Mouse (Mus musculus) left cerebral cortex, postnatal 4 days (tissue): Measurements from ENCODE around the gene Timd4. TPM values are rescaled to one million over a fixed set of nuclear protein-coding genes. Genes with fewer than 3 reads are reported as not detected.
A peak's percentile ranks its signal among the peaks of the same experiment; 100 is the strongest.

ENCODE experiments used
- DNase-seq: peaks from one replicate; pipeline ENCODE4 v3.0.0-alpha.2; 2022
- intact Hi-C: fragments of 180-260 bp; cut with DNase I; formaldehyde crosslinking; loops from one replicate; pipeline ENCODE4 v1.15.1; 2025
- total RNA-seq, 2 experiments: library from RNA; stranded (reverse); gene quantifications; 2 replicates each; pipeline ENCODE4 v1.2.3; 2021

The Timd4 gene
- not detected for total RNA-seq

DNA sequence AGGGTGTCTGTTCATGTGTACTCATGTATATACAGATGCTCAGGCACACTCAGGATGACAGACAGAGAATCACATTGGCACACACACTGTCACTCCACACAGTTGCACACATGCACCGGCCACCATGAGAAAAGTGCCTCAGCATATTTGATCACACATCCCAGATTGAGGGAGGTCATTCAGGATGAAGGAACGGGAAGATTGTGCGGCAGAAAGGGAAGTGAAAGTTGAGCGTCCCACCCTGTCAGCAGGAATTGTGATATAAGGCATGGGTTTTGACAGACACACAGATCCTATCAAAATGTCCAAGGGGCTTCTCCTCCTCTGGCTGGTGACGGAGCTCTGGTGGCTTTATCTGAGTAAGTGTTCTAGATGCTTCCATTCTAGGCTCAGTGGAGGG is at the start of gene Timd4:
Gene Timd4, plus strand, starts transcription at position 290 of the 400 bp plus-strand sequence.
- no peak for DNase-seq
- intact Hi-C loops, result no loop called here

GRCm38 (mm10) chr11:46776879-46777278 is 33.7 kb upstream of the Timd4 start:
- DNase-seq, result no peak
- intact Hi-C loops, result no loop called here

GRCm38 (mm10) chr11:46779811-46780210 is 30.8 kb upstream of the Timd4 start:
- no peak for DNase-seq
- intact Hi-C loops, result no loop called here

GRCm38 (mm10) chr11:46804440-46804839 is 6.2 kb upstream of the Timd4 start:
- intact Hi-C loops, result no loop called here
- DNase-seq, result no peak

DNA sequence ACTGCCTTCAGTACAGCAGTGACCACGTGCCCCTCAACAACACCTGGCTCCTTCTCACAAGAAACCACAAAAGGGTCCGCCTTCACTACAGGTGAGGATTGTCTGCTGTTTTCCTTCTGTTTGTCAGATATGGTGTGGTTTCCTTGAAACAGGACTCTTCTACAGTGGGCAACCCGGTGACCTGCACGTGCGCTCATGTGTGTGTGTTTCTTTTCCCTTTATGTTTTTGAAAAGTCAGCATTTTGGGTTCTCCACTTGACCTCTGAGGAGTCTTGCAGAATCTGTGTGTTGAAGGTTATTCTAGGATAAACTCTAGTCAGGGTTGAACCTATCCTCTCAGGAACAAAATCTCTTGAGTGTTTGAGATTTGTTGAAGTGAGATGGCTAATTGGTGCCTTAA is 7.1 kb downstream of the Timd4 start:
- DNase-seq, result no peak
- intact Hi-C loops, result no loop called here

GRCm38 (mm10) chr11:46819930-46820329 is 9.3 kb downstream of the Timd4 start:
- no peak for DNase-seq
- intact Hi-C loops, result no loop called here

DNA sequence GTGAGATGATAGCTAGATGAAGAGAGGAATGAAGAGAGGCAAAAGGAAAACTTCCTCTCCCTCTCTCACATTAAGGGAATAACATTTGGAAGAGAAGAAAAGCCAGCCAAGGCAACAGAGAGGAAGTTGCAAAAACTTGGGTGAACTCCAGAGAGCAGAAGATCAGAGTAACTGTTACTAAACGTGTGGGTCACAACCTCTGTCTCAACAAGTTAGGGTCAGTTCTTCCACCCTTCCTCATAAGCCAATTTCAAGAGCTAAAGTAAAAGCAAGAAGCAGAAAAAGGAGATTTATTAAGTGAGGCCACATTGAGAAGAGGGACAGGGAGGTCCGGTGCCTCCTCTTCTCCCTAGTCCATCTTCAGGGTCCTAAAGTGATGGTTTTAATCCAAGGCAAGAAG is 19.7 kb downstream of the Timd4 start:
- intact Hi-C loops, result no loop called here
- DNase-seq, result no peak

DNA sequence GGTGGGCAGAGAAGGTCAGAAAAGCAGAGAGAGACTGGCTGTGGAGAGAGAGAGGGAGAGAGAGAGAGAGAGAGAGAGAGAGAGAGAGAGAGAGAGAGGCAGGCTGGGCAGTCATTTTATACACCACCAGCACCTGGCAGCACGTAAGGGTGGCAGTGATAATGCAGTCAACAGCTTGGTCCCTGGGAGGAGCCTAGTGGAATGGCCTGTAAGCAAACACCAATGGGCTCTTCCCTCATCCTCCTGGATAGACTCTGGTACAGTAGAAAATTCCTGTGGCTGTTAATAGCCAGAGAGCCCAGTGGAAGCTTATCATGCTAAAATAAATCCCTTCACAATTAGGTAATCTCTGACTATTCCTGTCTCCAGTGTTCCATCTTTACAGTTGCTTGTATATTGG is 24.5 kb downstream of the Timd4 start:
- intact Hi-C loops, result no loop called here
- no peak for DNase-seq

GRCm38 (mm10) chr11:46842015-46842726 is 31.6 kb downstream of the Timd4 start:
- intact Hi-C loops, result loop anchor here (10.0 kb wide), 2 partner anchors 1743 to 1933 kb away; no protein-coding TSS in a partner anchor
- no peak for DNase-seq

DNA sequence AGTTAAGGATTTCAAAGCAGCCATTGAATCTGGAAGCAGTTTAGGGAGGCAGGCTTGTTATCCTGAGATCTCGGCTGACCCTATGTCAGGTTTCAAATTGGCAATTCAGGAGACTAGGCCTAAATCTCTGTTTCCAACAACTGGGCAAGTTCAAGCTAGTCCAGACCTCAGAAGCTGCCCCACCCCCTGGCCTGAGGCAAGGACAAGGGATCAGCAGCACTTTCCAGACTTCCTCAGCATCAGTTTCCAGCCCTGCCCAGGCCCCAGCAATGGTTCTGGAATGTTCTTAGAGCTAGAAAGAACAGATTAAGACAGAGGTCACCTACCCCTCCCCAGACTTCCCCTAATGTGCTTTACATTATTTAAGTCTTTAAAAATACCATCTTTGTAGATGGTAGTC is 36.1 kb downstream of the Timd4 start:
- intact Hi-C loops, result loop anchor here (10.0 kb wide), 2 partner anchors 1738 to 1928 kb away; no protein-coding TSS in a partner anchor
- no peak for DNase-seq

DNA sequence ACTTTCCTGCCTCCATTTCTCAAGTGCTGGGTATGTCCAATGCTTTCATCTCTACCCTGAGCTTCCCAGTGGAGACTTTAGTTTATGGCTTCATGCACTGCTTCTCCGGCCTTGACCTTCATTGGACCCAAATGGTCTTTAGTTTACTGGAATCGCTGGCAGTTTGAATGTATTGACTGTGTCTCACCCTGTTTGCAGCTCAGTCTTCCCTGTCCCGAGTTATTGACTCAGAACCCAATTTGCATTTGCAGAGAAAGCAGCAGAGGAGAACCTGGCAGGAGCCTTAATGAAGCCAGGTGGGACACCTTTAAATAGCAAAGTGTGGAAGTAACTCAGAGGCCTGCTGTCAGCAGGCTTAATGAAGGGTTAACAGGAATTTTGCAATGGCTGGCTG is 37.2 kb downstream of the Timd4 start:
- no peak for DNase-seq
- intact Hi-C loops, result loop anchor here (10.0 kb wide), 2 partner anchors 1737 to 1927 kb away; no protein-coding TSS in a partner anchor

GRCm38 (mm10) chr11:46848221-46848971 is 37.8 kb downstream of the Timd4 start:
- DNase-seq, result peak; percentile 11
- intact Hi-C loops, result loop anchor here (10.0 kb wide), 2 partner anchors 1736 to 1926 kb away; no protein-coding TSS in a partner anchor

- intact Hi-C loops, result no loop called here
- DNase-seq, result peak; percentile 55
These were observed 54.2 kb downstream of the Timd4 start for GRCm38 (mm10) chr11:46864809-46865208.

GRCm38 (mm10) chr11:46868594-46868993 is 58.0 kb downstream of the Timd4 start:
- intact Hi-C loops, result no loop called here

DNA sequence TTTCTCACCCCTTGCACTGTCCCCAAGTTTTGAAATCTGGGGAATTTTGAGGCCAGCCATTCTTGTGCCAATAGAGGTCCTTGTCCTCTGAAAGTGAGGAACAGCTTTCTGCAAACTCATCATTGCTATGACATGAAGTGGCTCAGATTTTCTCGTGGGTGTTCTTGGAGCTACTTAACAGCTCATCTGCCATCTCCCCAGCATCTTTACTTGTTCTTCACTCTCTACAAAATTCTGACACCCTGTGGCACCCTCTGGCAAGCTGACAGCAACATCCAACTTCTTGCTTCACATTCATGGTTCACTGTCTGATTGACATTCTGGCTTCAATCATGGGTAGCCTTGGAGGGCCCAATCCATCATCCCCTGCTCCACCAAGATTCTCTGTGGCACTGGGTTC is 65.2 kb downstream of the Timd4 start:
- intact Hi-C loops, result no loop called here
- DNase-seq, result no peak

More at GRCm38 (mm10) chr11:46868594-46868993, 58.0 kb downstream of the Timd4 start:
- no peak for DNase-seq

DNA sequence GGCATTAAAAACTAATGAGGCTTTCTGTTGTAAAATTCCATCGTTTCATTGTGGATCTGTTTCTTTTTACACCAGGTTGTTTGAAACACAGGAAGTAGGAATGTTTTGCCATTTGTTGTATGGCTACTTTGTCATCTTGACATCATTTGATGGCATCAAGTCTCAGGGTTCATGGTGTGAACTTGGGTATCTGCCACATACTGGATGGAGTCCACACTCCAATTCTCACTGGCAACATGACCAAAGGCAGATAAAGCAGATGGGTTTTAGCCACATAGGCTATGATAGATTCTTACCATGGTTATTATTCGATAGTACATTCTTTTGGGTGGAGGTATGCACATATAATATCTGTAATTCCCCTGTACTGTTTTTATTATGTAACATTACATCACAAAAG is 71.9 kb downstream of the Timd4 start:
- intact Hi-C loops, result no loop called here
- DNase-seq, result no peak

GRCm38 (mm10) chr11:46889093-46889492 is 78.5 kb downstream of the Timd4 start:
- no peak for DNase-seq
- intact Hi-C loops, result no loop called here

Other genes with a start within 250 kb of the Timd4 start
- gene BC053393, start 239.3 kb upstream of the Timd4 start, total RNA-seq, result not detected
- not detected for gene Dppa1, start 181.5 kb upstream of the Timd4 start, total RNA-seq
- gene Timd2, start 103.7 kb upstream of the Timd4 start, total RNA-seq, result under 1 TPM in 1 of 2 experiments, not detected in 1; 0.18 TPM
- not detected for gene Havcr1, start 75.7 kb upstream of the Timd4 start, total RNA-seq